Mouse (Mus musculus) CH12.LX (cell line): ENCODE measurements around the gene Aire.

ENCODE experiments used
- BHLHE40 ChIP-seq: IDR thresholded peaks from 2 replicates; pipeline ENCODE4 v1.6.1; 2011; ENCODE audit warnings: mild to moderate bottlenecking, low read depth, low read length, improper control_type of control experiment
- POLR2A ChIP-seq: IDR thresholded peaks from 2 replicates; pipeline ENCODE4 v1.6.1; 2011; ENCODE audit warnings: low read depth, mild to moderate bottlenecking, improper control_type of control experiment, low read length
- POLR2AphosphoS2 ChIP-seq: IDR thresholded peaks from 2 replicates; pipeline ENCODE4 v1.6.1; 2011; ENCODE audit warnings: low read depth, low read length, improper control_type of control experiment
- USF2 ChIP-seq: conservative IDR thresholded peaks from 2 replicates; pipeline ENCODE4 v1.6.1; 2011; ENCODE audit warnings: low read depth, low read length, improper control_type of control experiment
- ZMIZ1 ChIP-seq: IDR thresholded peaks from 2 replicates; pipeline ENCODE4 v1.6.1; 2012; ENCODE audit warnings: low read depth, mild to moderate bottlenecking, inconsistent platforms, low read length, improper control_type of control experiment

DNA sequence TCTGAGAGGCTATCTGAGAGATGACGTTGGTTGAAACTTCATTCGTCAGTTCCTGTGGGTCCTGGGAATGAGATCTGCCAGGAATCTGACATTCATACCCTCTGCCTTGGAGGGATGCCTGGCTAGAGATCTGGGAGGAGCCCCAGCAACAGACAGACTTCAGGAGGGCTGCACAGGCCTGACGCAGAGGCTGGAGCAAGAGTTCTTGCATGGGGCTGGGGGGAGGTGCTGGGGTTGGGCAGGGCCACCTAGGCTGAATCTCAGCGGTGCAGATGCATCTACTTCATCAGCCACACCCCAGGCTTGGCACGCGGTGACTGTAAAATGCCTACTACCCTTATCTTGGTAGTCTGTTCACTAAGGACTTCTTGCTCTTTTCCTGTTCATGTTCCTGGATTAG is 46.8 kb upstream of the Aire start:
- TF ChIP-seq POLR2AphosphoS2 (no peak), POLR2A (no peak), BHLHE40 (no peak), USF2 (no peak), ZMIZ1 (no peak)
